Mouse (Mus musculus): ENCODE measurements around the gene Atp6v0d1. TPM values are rescaled to one million over a fixed set of nuclear protein-coding genes. Genes with fewer than 3 reads are reported as not detected.
"Not testable (repeated sequence)": the region's sequence is repeated elsewhere in the genome, so short reads cannot be mapped to it uniquely, and the experiment has no call there.

Atp6v0d1 gene
- polyA plus RNA-seq, 1 experiment from 2014 or later: 129 TPM

DNA sequence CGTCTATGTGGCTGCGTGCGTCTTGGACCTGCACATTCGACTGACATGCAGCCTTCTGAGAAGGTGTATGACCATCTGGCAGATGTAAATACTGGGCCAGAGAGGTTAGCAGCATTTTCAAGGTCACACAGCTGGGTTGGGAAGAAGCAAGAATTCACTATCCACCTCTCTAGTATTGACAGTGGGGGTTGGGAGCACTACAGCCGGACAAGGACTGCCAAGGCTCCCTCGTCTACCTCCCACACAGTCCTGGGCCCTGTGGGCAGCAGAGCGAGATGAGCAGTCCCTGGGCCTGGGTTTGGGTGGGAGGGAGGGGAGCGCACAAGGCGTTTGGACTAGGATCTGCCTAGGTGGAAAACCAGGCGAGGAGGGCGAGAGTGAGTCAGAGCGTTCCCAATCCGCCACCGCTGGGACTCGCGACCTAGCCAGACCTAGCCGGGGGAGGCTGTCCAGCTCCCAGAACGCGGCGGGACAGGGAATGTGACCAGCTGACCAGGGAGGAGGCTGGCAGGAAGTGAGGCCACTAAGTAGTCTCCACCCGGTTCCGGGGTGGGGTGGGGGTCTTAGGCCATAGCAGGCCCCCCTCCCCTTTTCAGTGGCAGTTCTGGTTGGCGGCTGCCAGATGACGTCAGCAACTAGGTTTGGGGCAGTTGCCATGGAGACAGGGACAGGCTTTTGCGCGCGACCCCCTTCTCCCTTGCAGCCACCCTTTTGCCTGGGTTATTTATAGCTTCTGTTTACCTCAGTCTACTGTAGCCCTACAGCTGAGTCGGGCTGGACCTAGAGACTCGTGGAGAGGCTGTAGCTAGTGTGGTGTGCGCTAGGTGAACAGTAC lies 40.6 kb upstream of the Atp6v0d1 start:
- Histone ChIP-seq H3K4me3 (ENCODE audit: low read depth, low read length) (peak overlapping the region; percentile 77), H3K27me3 (ENCODE audit: control insufficient read depth, insufficient read depth, low read length) (0 out of 2 replicates have a peak, but pooled peaks cover 2% of the 10 kb centered on the region), H3K27ac (ENCODE audit: low read depth, low read length) (no peak overlapping the region), H3K9me3 (ENCODE audit: control insufficient read depth, low read length) (no peaks in the 10 kb centered on the region), H3K4me2 (peak overlapping the region; percentile 88), H3K36me3 (ENCODE audit: control insufficient read depth, insufficient read depth, low read length) (no peaks in the 10 kb centered on the region), H3K9ac (ENCODE audit: low read length) (peak overlapping the region; percentile 87), H3K4me1 (ENCODE audit: control insufficient read depth, insufficient read depth, low read length) (peaks cover 11% of the 10 kb centered on the region)
- 1% methylated on average over 30 of the region's 30 CpGs for WGBS
- DNase-seq (ENCODE audit: low spot score, missing footprints): peak; percentile 97
- peak; percentile 80 for ATAC-seq (ENCODE audit: low FRiP score)

GRCm38 (mm10) chr8:105605491-105606188 lies 39.8 kb upstream of the Atp6v0d1 start:
- WGBS: 1% methylated on average over 34 of the region's 39 CpGs
- Histone ChIP-seq H3K4me3 (ENCODE audit: low read depth, low read length) (peak overlapping the region; percentile 77), H3K9me3 (ENCODE audit: control insufficient read depth, low read length) (no peaks in the 10 kb centered on the region), H3K4me1 (ENCODE audit: control insufficient read depth, insufficient read depth, low read length) (peaks cover 11% of the 10 kb centered on the region), H3K36me3 (ENCODE audit: control insufficient read depth, insufficient read depth, low read length) (no peaks in the 10 kb centered on the region), H3K27me3 (ENCODE audit: control insufficient read depth, insufficient read depth, low read length) (0 out of 2 replicates have a peak, but pooled peaks cover 2% of the 10 kb centered on the region), H3K27ac (ENCODE audit: low read depth, low read length) (peak overlapping the region; percentile 69), H3K4me2 (peak overlapping the region; percentile 88), H3K9ac (ENCODE audit: low read length) (peak overlapping the region; percentile 87)
- peak; percentile 40; the same call in 1 of the 2 replicates for ATAC-seq (ENCODE audit: low FRiP score)
- peak; percentile 95 for DNase-seq (ENCODE audit: low spot score, missing footprints)

DNA sequence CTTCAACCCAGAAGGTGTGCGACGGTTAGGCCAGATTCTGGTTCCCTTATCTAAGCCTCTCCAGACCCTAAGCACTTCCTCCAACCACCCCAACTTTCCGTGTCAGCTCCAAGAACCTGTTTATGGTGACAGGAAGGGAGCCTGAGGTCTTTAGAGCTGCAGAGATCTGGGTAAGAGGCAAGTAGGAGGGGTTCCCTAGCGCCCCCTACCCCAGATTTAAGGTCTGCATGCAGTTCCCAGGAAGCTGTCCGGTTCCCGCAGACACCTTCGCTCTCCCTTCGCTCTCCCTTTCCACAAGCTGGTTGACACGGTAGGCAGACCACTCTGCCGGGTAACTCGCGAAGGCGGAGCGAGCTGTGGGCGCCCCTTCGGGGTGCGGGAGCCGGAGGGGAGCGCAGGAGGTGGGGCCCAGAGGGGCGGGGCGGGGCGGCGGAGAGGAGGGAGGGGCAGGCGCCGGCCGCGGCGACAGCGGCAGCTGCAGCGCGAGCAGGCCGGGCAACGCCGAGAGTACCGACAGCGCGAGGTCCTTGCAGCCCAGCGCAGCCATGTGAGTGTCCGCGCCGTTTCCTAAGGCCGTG lies 39.0 kb upstream of the Atp6v0d1 start, which contains the start of gene Ripor1:
Ripor1 (plus strand) TSS at position 452 of the 578 bp plus-strand sequence.
- Histone ChIP-seq H3K4me1 (ENCODE audit: control insufficient read depth, insufficient read depth, low read length) (peaks cover 11% of the 10 kb centered on the region), H3K27ac (ENCODE audit: low read depth, low read length) (peak within 1 kb of the TSS; percentile 69), H3K4me3 (ENCODE audit: low read depth, low read length) (peak within 1 kb of the TSS; percentile 77), H3K9ac (ENCODE audit: low read length) (peak within 1 kb of the TSS; percentile 87), H3K36me3 (ENCODE audit: control insufficient read depth, insufficient read depth, low read length) (no peaks in the 10 kb centered on the region), H3K9me3 (ENCODE audit: control insufficient read depth, low read length) (no peaks in the 10 kb centered on the region), H3K27me3 (ENCODE audit: control insufficient read depth, insufficient read depth, low read length) (0 out of 2 replicates have a peak, but pooled peaks cover 2% of the 10 kb centered on the region), H3K4me2 (peak within 1 kb of the TSS; percentile 88)
- under 1% methylated on average over 35 of the region's 42 CpGs for WGBS
- DNase-seq (ENCODE audit: low spot score, missing footprints) (peak; percentile 99), ATAC-seq (ENCODE audit: low FRiP score) (peak; percentile 82)

- not testable (repeated sequence) for DNase-seq (ENCODE audit: low spot score, missing footprints); H3K4me2 ChIP-seq; H3K27ac ChIP-seq (ENCODE audit: low read depth, low read length); H3K27me3 ChIP-seq (ENCODE audit: control insufficient read depth, insufficient read depth, low read length); H3K4me3 ChIP-seq (ENCODE audit: low read depth, low read length); ATAC-seq (ENCODE audit: low FRiP score); H3K9me3 ChIP-seq (ENCODE audit: control insufficient read depth, low read length); H3K36me3 ChIP-seq (ENCODE audit: control insufficient read depth, insufficient read depth, low read length); H3K9ac ChIP-seq (ENCODE audit: low read length)
- 91% methylated on average over 2 of the region's 3 CpGs for WGBS
- peaks cover 11% of the 10 kb centered on the region for H3K4me1 ChIP-seq (ENCODE audit: control insufficient read depth, insufficient read depth, low read length)
Measured at GRCm38 (mm10) chr8:105602540-105602939, 36.7 kb upstream of the Atp6v0d1 start.

DNA sequence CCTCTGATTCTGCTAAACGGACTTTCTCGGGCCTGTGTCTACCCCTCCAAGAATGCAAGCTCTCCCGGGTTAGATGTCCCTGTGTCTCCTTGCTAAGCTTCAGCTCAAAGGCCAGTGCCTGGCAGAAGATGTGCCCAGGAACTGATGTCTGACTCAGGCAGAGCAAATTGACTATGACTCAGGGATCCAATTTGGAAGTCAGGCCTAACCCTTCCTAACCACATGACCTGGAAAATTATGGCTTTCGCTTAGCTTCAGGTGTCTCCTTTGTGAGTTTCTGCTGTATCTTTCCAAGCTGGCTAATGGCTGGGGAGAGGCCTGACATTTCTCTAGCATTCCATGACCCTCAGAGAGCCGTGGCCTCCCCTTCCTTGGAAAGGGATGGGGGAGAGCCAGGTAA lies 35.5 kb upstream of the Atp6v0d1 start:
- Histone ChIP-seq H3K36me3 (ENCODE audit: control insufficient read depth, insufficient read depth, low read length) (no peaks in the 10 kb centered on the region), H3K4me1 (ENCODE audit: control insufficient read depth, insufficient read depth, low read length) (peaks cover 4% of the 10 kb centered on the region; the same call in 1 of the 2 replicates), H3K9me3 (ENCODE audit: control insufficient read depth, low read length) (no peaks in the 10 kb centered on the region), H3K9ac (ENCODE audit: low read length) (no peak overlapping the region), H3K27me3 (ENCODE audit: control insufficient read depth, insufficient read depth, low read length) (0 out of 2 replicates have a peak, but pooled peaks cover 2% of the 10 kb centered on the region), H3K4me2 (no peak overlapping the region), H3K4me3 (ENCODE audit: low read depth, low read length) (no peak overlapping the region), H3K27ac (ENCODE audit: low read depth, low read length) (no peak overlapping the region)
- DNase-seq (ENCODE audit: low spot score, missing footprints): no peak
- 76% methylated on average over 5 of the region's 5 CpGs for WGBS
- no peak for ATAC-seq (ENCODE audit: low FRiP score)

DNA sequence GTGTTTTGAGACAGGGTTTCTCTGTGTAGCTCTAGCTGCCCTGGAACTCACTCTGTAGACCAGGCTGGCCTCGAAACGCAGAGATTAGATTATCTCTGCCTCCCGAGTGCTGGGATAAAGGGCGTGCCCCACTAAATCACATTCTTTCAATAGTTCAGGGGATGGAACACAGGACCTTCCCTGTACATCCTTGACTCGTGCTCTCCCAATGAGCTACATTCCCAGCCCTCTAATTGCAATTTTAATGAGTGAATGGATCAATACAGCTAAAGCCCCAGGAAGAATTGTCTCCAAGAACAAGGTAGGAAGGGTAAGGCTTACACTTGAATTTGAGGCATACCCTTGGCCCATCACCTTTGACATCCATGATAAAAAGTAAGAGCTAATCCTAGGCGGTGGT lies 32.9 kb upstream of the Atp6v0d1 start:
- Histone ChIP-seq H3K27me3 (ENCODE audit: control insufficient read depth, insufficient read depth, low read length) (no peaks in the 10 kb centered on the region), H3K9ac (ENCODE audit: low read length) (no peak overlapping the region), H3K4me3 (ENCODE audit: low read depth, low read length) (no peak overlapping the region), H3K36me3 (ENCODE audit: control insufficient read depth, insufficient read depth, low read length) (no peaks in the 10 kb centered on the region), H3K27ac (ENCODE audit: low read depth, low read length) (no peak overlapping the region), H3K9me3 (ENCODE audit: control insufficient read depth, low read length) (no peaks in the 10 kb centered on the region), H3K4me1 (ENCODE audit: control insufficient read depth, insufficient read depth, low read length) (no peaks in the 10 kb centered on the region), H3K4me2 (no peak overlapping the region)
- DNase-seq (ENCODE audit: low spot score, missing footprints): no peak
- ATAC-seq (ENCODE audit: low FRiP score): no peak
- 84% methylated on average over 6 of the region's 6 CpGs for WGBS

DNA sequence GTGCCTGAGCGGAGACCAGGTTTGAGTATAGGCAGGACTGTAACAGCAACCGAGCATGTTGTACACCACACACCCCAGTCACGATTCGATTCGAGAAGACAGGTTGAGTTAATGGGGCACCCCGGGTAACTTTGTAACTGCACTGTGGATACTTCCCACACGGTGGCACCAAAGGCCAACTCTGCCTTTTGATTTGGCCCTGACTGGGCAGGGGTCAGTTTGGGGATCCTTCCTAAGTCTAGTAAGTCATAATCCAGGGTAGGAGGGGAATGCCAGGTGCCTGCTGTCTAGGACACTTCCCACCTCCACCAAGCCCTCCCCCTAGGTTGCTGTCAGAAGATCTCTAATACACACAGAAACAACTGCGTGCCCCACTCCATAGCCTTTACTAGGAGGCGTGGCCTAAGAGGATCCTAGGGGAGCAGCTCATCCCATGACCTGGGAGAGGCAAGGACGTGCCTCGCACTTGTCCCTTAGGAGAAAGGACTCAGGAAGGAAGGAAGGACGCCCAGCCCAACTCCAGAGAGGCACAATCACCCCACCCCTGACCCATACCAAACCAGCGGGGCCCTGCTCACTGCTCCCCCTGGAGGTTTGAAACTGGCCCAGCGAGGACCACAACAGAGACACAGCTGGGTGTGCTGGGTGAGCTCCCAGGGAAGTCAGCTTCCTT lies 30.7 kb upstream of the Atp6v0d1 start:
- no peaks in the 10 kb centered on the region for H3K27me3 ChIP-seq (ENCODE audit: control insufficient read depth, insufficient read depth, low read length)
- no peak overlapping the region for H3K4me2 ChIP-seq
- WGBS: 6% methylated on average over 14 of the region's 14 CpGs
- no peaks in the 10 kb centered on the region for H3K4me1 ChIP-seq (ENCODE audit: control insufficient read depth, insufficient read depth, low read length)
- H3K27ac ChIP-seq (ENCODE audit: low read depth, low read length): no peak overlapping the region
- no peak overlapping the region for H3K4me3 ChIP-seq (ENCODE audit: low read depth, low read length)
- peak; percentile 94 for DNase-seq (ENCODE audit: low spot score, missing footprints)
- no peak overlapping the region for H3K9ac ChIP-seq (ENCODE audit: low read length)
- H3K9me3 ChIP-seq (ENCODE audit: control insufficient read depth, low read length): no peaks in the 10 kb centered on the region
- ATAC-seq (ENCODE audit: low FRiP score): peak; percentile 50; the same call in 1 of the 2 replicates
- no peaks in the 10 kb centered on the region for H3K36me3 ChIP-seq (ENCODE audit: control insufficient read depth, insufficient read depth, low read length)

- H3K4me2 ChIP-seq: no peak overlapping the region
- no peak overlapping the region for H3K9ac ChIP-seq (ENCODE audit: low read length)
- ATAC-seq (ENCODE audit: low FRiP score): no peak
- no peaks in the 10 kb centered on the region for H3K27me3 ChIP-seq (ENCODE audit: control insufficient read depth, insufficient read depth, low read length)
- 84% methylated on average over 18 of the region's 18 CpGs for WGBS
- no peak overlapping the region for H3K27ac ChIP-seq (ENCODE audit: low read depth, low read length)
- no peaks in the 10 kb centered on the region for H3K4me1 ChIP-seq (ENCODE audit: control insufficient read depth, insufficient read depth, low read length)
- H3K36me3 ChIP-seq (ENCODE audit: control insufficient read depth, insufficient read depth, low read length): no peaks in the 10 kb centered on the region
- no peak overlapping the region for H3K4me3 ChIP-seq (ENCODE audit: low read depth, low read length)
- DNase-seq (ENCODE audit: low spot score, missing footprints): no peak
- no peaks in the 10 kb centered on the region for H3K9me3 ChIP-seq (ENCODE audit: control insufficient read depth, low read length)
Measured at GRCm38 (mm10) chr8:105594451-105595242, 28.8 kb upstream of the Atp6v0d1 start.
